Mouse (Mus musculus): ENCODE results near the gene Slx4.
"Not testable (repeated sequence)": the region's sequence is repeated elsewhere in the genome, so short reads cannot be mapped to it uniquely, and the experiment has no call there.

Gene Slx4

DNA sequence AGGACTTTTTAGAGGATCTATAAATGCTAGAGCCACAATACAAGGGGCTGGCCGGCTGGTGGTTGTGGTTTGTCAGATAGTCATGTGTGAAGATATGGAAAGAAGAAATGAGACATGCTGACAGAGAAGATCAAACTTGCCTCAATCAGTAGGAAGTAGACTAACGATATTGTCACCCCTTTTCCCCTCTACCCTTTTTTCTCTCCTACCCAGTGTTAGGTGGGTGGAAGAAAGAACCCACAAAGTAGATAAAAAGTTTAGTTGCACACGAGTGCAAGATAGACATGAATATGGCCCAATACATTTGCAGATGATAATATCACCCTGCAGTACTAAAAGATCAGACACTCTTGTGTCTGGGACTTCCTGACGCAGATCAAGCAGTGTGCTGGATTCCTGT, 15.2 kb downstream of the Slx4 start:
- DNase-seq = no peak

DNA sequence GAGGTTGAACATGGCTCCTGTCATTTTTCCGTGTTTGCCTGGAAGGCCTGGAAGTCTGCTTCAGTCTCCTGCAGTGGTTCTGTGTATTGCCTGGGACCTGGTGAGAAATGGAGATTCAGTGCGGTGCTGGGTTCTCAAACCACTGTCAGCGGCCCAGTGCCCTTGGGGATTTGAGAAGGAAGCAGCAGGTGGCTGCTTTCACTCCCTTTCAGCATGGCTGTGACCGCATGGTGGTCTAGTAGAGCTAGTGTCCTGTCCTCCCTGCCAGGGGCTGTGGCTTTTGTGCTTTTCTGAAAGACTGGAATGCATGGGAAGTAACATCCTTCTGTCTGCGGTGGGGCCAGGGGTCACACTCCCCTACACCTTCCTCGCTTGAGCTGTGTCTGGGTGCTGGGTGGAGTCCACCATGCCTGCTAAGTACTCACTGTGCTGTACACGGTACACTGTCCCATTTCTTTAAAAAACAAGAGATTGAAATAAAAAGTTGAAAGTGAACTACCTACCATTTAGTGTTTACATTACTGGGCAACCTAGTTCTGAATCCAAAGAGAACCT, 20.3 kb downstream of the Slx4 start:
- DNase-seq = peak in 1 of 2 experiments; percentile 18

DNA sequence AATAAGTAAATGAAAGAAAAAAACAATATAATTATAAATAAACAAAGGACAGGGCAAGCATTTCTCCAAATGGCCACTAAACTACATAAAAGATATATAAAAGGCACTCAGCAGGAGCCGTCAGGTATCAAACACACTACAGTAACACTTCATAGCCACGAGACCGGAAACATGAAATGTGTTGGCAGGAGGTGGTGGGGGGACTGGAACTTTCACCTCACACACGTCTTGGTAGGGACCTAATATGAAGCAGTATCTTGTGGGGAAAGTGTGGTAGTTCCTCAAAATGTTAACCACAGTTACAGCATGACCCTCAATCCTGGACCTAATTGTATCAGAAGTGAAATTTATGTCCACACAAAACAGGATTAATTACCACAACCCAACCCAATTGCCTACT, 21.4 kb downstream of the Slx4 start:
- peak in 1 of 2 experiments; percentile 5 for DNase-seq

DNA sequence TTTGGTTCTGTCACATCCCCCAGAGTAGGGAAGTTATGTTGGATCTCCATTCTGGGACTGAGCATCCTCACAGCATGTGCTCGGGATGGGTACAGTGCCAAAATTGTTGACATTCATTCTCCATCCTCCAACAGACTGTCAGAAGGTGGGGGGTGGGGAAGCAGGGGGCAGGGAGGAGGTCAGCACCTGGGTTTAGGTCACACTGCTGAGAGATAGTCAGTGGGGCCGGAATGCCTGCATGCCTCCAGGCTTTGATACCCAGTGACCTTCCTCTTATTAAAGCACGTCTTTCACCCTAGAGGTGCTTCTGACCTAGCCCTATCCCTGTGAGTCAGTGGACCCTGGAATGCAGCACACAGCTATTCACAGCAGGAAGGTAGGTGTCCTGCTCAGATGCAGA, 26.9 kb downstream of the Slx4 start:
- DNase-seq = no peak

DNA sequence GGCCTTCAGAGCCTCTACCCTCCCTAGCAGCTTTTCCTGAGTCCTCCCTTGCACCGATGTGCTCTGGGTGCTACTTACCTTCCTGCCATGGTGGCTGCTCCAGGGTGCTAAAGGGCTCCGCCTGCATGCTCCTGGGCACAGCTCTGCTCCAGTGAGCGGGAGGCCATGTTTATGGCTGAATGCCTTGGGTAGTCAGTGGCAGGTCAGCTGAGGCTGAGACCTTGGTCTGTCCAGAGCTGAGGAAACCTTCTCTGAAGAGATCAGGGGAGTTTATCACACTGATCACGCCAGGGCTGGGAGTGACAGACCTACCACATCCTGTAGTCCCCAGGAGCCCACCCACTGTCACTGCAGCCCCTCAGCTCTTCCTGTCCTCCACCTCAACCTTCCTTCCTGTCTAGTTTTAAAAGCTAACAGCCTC, 27.3 kb downstream of the Slx4 start, which contains the start of gene Nlrc3:
Gene Nlrc3 (minus strand): TSS at position 382 of the 421 bp plus-strand sequence.
- DNase-seq = no peak

DNA sequence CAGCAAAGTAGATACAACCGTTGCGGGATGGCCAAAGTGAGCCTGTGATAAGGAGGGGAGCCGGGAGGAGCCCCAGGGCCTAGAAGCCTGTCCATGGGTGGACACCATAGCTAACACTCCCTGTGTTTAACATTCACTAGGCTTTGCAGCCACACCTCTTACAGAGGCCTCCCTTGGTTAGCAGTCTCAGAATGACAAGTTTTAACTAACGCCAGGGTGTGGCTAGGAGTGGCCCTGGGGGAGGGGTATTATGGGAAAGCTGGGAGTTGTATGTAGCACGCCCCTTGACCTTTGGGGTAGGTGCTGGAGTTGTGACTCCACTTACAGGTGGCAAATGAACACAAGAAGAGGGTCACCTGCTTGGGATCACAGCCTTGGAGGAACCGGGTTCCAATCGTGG, 27.9 kb downstream of the Slx4 start:
- DNase-seq = no peak

DNA sequence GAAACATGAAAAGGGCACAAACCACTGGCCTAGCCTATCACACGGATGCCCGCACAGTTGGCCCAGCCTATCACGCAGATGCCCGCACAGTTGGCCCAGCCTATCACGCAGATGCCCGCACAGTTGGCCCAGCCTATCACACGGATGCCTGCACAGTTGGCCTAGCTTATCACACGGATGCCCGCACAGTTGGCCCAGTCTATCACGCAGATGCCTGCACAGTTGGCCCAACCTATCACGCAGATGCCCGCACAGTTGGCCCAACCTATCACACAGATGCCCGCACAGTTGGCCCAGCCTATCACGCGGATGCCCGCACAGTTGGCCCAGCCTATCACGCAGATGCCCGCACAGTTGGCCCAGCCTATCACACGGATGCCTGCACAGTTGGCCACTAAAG, 29.1 kb downstream of the Slx4 start:
- not testable (repeated sequence) for DNase-seq

DNA sequence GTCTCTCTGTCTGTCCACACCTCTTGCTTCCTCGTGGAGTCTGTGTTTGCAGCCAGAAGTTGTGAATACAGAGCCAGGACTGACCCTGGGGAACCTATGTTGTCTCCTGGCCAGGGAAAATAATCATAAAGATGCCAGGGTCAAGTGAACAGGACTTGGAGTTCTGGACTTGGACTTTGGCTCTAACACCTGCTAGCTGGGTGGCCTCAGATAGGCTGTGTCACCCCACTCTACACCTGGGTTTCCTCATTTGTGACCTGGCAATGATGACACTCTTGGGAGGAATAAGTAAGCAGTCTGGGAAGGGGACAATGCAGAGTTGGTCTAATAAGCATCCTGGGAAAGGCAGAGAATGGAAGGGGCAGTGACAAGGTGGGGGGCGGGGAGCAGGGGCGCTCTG, 38.0 kb downstream of the Slx4 start:
- no peak for DNase-seq

DNA sequence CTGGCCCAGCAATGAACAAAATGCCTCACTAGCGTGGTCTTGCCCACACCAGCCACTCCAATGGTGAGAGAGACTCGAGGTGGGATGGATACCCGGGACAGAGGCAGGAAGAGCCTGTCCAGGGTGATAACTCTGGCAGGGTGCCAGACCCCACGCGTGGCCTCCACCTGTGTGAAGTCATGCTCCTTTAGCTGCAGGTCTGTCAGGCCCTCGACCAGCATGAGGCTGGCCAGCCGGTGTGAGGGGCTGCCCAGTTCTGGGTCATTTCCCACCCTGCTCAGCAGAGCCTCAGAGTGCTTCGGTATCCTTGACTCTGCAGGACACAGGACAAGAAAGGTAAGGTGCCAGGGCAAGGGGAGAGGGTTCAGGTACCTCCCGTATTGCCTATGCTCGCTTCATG, 38.6 kb downstream of the Slx4 start:
- no peak for DNase-seq

DNA sequence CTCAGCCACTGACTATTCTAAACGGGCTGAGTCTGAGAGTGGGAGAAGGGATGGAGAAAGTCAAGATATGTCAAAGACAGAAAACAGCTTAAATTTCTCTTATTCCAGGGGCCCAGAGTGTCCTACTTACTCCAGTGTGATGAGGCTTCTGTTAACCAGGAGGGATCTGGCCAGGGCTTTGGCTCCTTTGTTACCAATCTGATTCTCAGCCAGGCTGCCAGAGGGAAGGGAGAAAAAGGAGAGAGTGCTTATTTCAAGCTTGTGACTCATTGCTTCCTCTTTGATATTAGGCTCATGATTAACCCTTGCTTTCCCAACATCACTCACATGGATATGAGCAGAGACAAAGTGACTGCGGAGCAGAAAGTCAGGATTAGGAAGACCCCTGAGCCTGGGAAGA, 44.3 kb downstream of the Slx4 start:
- DNase-seq = peak in 1 of 2 experiments; percentile 16

DNA sequence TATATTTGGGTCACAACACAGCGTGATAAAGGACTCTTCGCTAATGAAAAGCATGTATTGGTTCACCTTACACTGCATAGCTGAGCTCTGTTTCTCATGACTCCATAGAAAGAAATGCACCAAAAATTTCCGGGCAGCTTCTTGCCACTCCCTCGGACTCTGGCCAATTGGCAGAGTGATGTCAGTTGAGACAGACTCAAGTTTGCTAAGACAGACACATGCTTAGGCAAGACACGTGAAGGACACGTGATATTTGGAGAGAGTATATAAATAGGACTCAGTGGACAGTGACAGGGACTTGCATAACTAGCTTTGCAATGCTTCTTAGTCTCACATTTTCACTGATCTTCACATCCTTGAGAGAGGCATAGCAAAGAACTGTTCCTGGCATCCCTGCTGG, 47.2 kb downstream of the Slx4 start:
- peak in 1 of 2 experiments; percentile 31 for DNase-seq

DNA sequence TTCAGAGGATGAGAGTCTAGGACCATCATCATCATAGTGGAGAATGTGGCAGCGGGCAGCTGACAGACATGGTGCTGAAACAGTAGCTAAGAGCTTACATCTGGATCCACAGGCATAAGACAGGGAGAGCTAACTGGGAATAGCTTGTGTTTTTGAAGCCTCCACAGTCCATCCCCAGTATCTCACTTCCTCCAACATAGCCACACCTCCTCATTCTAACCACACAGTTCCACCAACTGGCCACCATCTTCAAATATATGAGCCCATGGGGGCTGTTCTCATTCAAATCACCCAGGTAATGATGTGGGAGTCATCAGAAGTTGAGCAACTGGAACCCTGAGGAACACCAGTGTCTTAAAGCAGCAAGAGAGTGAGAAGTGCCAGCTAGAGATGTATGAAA, 52.4 kb downstream of the Slx4 start:
- DNase-seq = no peak

DNA sequence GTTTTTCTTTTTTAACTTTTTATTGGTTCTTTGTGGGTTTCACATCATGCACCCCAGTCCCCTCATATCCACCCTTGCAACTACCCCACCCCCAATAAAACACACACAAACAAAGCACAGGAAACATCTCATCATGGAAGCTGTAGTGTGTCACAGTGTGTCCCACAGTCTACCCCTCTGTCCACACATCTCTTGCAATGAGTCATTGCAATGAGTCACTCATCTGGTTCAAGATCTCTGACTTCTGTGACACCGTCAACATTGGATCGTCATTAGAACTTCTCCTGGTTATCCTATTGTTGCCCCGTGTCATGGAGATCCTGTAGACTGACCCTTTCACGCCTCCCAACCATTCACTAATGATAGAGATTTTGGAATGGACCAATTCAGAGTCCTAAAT, 68.9 kb downstream of the Slx4 start:
- DNase-seq = no peak

DNA sequence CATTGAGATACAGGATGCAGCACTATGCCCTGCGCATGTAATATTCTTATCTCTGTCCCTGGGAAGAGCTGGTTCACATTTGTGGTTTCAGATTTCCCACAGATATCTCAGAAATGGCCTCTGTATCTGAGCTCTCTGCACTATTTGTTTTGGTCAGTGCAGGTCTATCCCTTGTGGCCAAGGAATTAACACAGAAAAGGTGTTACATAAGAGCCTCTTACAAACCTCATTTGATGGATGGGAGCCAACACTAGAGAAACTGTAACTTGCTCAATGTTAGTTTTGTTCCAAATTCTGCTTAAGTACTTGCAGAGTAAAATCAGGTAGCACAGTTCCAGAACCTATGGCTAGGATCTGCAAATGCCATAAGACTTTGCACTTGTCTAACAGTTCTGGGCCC, 69.5 kb downstream of the Slx4 start:
- no peak for DNase-seq

DNA sequence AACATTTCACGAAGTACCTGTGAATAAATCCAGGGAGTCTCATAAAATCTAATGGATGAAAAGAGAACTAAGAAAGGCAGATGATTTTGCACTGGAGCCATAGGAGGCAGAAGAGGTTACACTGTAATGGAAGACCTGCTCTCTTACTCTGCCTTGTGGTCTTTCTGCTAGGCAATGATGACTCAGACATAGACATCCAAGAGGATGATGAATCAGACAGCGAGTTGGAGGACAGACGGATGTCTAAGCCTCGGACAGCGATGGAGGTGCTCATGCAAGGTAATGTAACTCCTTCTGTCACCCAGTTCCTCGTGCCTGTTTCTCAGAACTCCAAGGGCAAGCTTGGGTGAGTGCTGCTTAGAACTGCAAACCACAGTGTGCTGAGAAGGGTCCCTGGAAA, 70.0 kb downstream of the Slx4 start:
- no peak for DNase-seq

DNA sequence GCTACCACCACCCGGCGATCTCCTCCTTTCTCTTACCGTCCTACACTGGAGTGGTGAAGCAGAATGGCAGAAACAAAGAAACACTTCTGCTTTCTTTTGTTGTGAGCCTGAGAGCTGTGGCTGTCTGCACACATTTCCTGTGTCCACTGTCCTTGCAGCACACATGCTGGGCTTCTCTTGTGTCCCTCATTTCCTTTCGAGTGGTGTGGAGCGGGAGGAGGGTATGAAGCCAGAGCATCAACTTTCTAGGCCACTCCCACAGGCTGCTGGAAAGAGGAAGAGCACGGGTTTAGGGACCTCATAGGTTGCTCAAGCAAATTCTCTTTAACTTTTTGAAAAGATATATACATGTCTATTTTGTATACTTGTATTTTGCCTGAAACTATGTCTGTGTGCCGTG, 74.4 kb downstream of the Slx4 start:
- peak; percentile 38 to 51 for DNase-seq

Measured in lung, postnatal 4 days (tissue).